Mouse (Mus musculus) small intestine, adult 2 months (tissue): ENCODE data around the gene Lrrc4b. TPM values are rescaled to one million over a fixed set of nuclear protein-coding genes. Genes with fewer than 3 reads are reported as not detected.

Experiments
- H3K27ac ChIP-seq: fragments of 200-500 bp; 2 replicates; pipeline ENCODE4 v1.5.1; 2012; ENCODE audit warnings: low read depth, low read length, control low read depth, inconsistent platforms; ENCODE audit not compliant: insufficient read depth
- H3K27me3 ChIP-seq: fragments of 200-500 bp; 2 replicates; pipeline ENCODE4 v1.6.1; 2012; ENCODE audit warnings: mild to moderate bottlenecking, moderate library complexity, low read length, inconsistent platforms; ENCODE audit not compliant: control insufficient read depth, insufficient read depth
- H3K36me3 ChIP-seq: fragments of 200-500 bp; 2 replicates; pipeline ENCODE4 v1.6.1; 2012; ENCODE audit warnings: mild to moderate bottlenecking, low read length, control low read depth, inconsistent platforms; ENCODE audit not compliant: control insufficient read depth, insufficient read depth
- H3K4me1 ChIP-seq: fragments of 200-500 bp; 2 replicates; pipeline ENCODE4 v1.6.1; 2012; ENCODE audit warnings: low read length, inconsistent platforms, mixed read lengths; ENCODE audit not compliant: control insufficient read depth, insufficient read depth, insufficient read length
- H3K4me3 ChIP-seq: fragments of 200-500 bp; 2 replicates; pipeline ENCODE4 v1.5.1; 2012; ENCODE audit warnings: low read depth, mild to moderate bottlenecking, control low read depth, inconsistent platforms, low read length, moderate library complexity
- CTCF ChIP-seq: fragments of 200-500 bp; IDR thresholded peaks from 2 replicates; pipeline ENCODE4 v1.5.1; 2012; ENCODE audit warnings: low read depth, mild to moderate bottlenecking, control low read depth, inconsistent platforms, low read length, moderate library complexity, mixed read lengths; ENCODE audit not compliant: insufficient replicate concordance, insufficient read length; ENCODE audit errors: extremely low read depth
- POLR2A ChIP-seq: fragments of 200-500 bp; IDR thresholded peaks from 2 replicates; pipeline ENCODE4 v1.6.1; 2012; ENCODE audit warnings: low read depth, mild to moderate bottlenecking, control low read depth, inconsistent platforms, low read length, moderate library complexity
- WGBS: fragments of 180-500 bp; shearing (Covaris S2); methylation state at CpG from one replicate; pipeline ENCODE4 v1.1.7; 2018; 5-methylcytosine and 5-hydroxymethylcytosine counted together
- polyA plus RNA-seq: library from polyadenylated mRNA; depleted of rRNA; stranded (reverse); fragments of >200 nt; gene quantifications from 2 replicates; pipeline ENCODE4 v1.2.3, GENCODE M21; 2012

Lrrc4b gene
- polyA plus RNA-seq, 1 experiment: 1.1 TPM

GRCm38 (mm10) chr7:44464511-44464910 is 35.7 kb downstream of the Lrrc4b start:
- Histone ChIP-seq H3K27me3 (peaks cover 24% of the 10 kb centered on the region), H3K4me1 (peaks cover 12% of the 10 kb centered on the region), H3K4me3 (no peak overlapping the region), H3K36me3 (no peaks in the 10 kb centered on the region), H3K27ac (no peak overlapping the region)
- 49% methylated on average over 4 of the region's 4 CpGs for WGBS
- TF ChIP-seq CTCF (no peak), POLR2A (no peak)

- no peaks in the 10 kb centered on the region for H3K36me3 ChIP-seq
- peaks cover 24% of the 10 kb centered on the region for H3K27me3 ChIP-seq
- TF ChIP-seq CTCF (no peak), POLR2A (no peak)
- WGBS: 64% methylated on average over 2 of the region's 2 CpGs
- peaks cover 12% of the 10 kb centered on the region for H3K4me1 ChIP-seq
- no peak within 1 kb of the TSS for H3K27ac ChIP-seq
- H3K4me3 ChIP-seq: no peak within 1 kb of the TSS
Observed at GRCm38 (mm10) chr7:44465111-44465510, 36.3 kb downstream of the Lrrc4b start, which contains the start of gene Aspdh. Aspdh (plus strand) TSS chr7:44465391.

- 88% methylated on average over 10 of the region's 10 CpGs for WGBS
- Histone ChIP-seq H3K4me1 (peaks cover 12% of the 10 kb centered on the region), H3K27me3 (peaks cover 21% of the 10 kb centered on the region)
Observed at GRCm38 (mm10) chr7:44466006-44466887, 37.4 kb downstream of the Lrrc4b start.

GRCm38 (mm10) chr7:44466888-44467311 is 38.1 kb downstream of the Lrrc4b start:
- Histone ChIP-seq H3K27me3 (peaks cover 17% of the 10 kb centered on the region), H3K4me3 (no peak overlapping the region), H3K36me3 (no peaks in the 10 kb centered on the region; the same call in 1 of the 2 replicates), H3K27ac (no peak overlapping the region), H3K4me1 (peaks cover 12% of the 10 kb centered on the region)
- 86% methylated on average over 16 of the region's 16 CpGs for WGBS
- no peak for TF ChIP-seq POLR2A
- no peak for TF ChIP-seq CTCF

More at GRCm38 (mm10) chr7:44466006-44466887, 37.4 kb downstream of the Lrrc4b start:
- no peak for TF ChIP-seq CTCF
- TF ChIP-seq POLR2A: no peak
- Histone ChIP-seq H3K36me3 (no peaks in the 10 kb centered on the region; the same call in 1 of the 2 replicates), H3K4me3 (no peak overlapping the region), H3K27ac (no peak overlapping the region)

GRCm38 (mm10) chr7:44467811-44468411 is 39.1 kb downstream of the Lrrc4b start, which contains the start of gene Josd2:
Josd2 (plus strand) TSS chr7:44467980.
- Histone ChIP-seq H3K27ac (0 out of 2 replicates have a peak within 1 kb of the TSS, but pooled peaks have one; percentile 4), H3K4me3 (peak within 1 kb of the TSS; percentile 81), H3K27me3 (peaks cover 7% of the 10 kb centered on the region; the same call in 1 of the 2 replicates), H3K36me3 (no peaks in the 10 kb centered on the region; the same call in 1 of the 2 replicates), H3K4me1 (peaks cover 12% of the 10 kb centered on the region)
- WGBS: under 1% methylated on average over 42 of the region's 42 CpGs
- no peak for TF ChIP-seq CTCF
- peak; percentile 56 for TF ChIP-seq POLR2A

- H3K27me3 ChIP-seq: no peaks in the 10 kb centered on the region; the same call in 1 of the 2 replicates
- H3K4me3 ChIP-seq: peak overlapping the region; percentile 81
- no peaks in the 10 kb centered on the region; the same call in 1 of the 2 replicates for H3K36me3 ChIP-seq
- H3K27ac ChIP-seq: no peak overlapping the region
- 63% methylated on average over 15 of the region's 15 CpGs for WGBS
- H3K4me1 ChIP-seq: peaks cover 15% of the 10 kb centered on the region
- TF ChIP-seq CTCF (no peak), POLR2A (no peak)
Observed at GRCm38 (mm10) chr7:44468644-44469285, 39.9 kb downstream of the Lrrc4b start.
